Mouse (Mus musculus) frontal cortex, postnatal 10 days (tissue): ENCODE measurements at regions not wholly inside any gene's neighbourhood (a gene's known extent, or its start where the extent isn't known, plus 50 kb on each side); places are given as distances from the start of the nearest gene placed in this dataset.

Source experiments
- DNase-seq, 2 experiments: peaks; one replicate each; pipeline ENCODE4 v3.0.0; 2022; ENCODE audit warnings: low spot score in 2 of 2, mixed read lengths in 1 of 2

DNA sequence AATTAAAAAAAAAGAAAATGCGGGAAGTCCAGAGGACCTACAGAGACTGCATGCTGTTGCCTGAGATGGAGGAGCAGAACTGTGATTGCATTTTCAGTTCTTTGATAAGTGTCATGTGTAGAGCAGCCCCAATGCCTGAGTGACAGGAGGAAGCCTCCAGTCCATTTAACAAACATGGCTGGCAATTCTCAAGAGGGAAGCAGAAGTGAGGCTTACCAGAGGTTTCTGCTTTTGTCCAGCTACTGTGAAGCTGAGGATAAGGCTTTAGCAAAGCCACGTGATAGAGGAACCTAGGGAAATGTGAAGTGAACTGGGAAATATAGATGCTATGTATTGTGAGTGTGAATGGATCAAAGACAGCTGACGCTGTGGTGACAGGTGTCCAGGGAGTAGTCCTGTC, 56.6 kb downstream of the Sucnr1 start:
- no peak for DNase-seq

DNA sequence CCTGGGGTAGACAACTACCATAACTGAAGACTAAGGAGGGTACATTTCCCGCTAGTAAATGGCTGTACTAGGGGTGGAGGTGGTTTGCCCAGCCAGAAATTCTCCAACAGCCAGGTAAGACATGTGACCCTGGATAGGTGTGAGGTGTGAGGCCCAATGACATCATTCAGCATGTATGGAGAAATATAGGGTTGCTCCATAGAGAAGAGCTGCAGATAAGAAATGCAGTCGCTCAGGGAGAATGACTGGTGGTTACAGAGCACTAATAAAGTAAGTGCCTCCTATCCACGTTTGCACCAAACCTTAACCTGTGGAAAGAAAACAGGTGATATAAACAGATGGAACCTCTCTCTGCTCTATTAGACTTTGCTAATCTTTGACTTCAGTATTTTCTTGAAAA, 78.2 kb downstream of the Sucnr1 start:
- no peak for DNase-seq

- DNase-seq: no peak
Measured at GRCm38 (mm10) chr3:60167633-60168032, 86.0 kb downstream of the Sucnr1 start.

- DNase-seq: no peak
Measured at GRCm38 (mm10) chr3:60168135-60168926, 86.7 kb downstream of the Sucnr1 start.

DNA sequence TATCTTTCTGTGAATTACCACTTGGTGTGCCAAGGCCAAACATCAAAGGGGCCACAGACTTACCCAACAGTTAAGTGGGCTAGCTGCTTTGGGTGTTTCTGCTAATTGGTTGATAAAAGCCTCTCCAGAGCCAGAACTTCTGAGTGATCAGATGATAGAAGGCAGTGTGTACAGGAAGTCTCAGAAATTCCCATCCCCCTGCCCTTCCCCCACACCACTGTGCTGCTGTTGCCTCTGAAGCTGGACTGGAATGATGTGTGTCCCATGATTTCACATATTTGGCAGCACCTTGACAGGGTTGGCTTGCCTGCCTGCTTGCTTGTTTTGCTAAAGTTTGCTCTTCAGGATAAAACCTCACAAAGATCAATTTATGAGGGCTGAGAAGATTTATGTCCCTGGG, 87.9 kb downstream of the Sucnr1 start:
- DNase-seq: no peak

- no peak for DNase-seq
Measured at GRCm38 (mm10) chr3:60184481-60184880, 102.8 kb downstream of the Sucnr1 start.

DNA sequence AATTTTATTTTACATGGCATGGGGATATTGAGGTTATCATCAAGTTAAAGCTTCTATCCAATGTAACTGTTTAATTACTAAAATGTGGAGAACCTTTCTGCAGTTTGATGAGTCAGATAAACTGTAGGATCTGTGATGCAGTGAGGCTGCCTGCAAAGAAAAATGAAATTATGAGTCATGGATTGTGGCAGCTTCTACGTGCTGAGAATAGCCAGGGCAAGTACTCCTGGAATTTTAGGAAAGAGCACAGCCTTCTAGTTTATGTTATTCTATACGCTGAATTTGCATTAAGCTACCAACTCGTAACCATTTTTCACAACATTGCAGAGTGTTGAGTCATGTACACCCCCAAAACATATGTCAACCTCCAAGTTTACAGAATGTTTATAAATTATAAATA, 114.4 kb downstream of the Sucnr1 start:
- no peak for DNase-seq

GRCm38 (mm10) chr3:60207936-60208335, 126.3 kb downstream of the Sucnr1 start:
- no peak for DNase-seq

DNA sequence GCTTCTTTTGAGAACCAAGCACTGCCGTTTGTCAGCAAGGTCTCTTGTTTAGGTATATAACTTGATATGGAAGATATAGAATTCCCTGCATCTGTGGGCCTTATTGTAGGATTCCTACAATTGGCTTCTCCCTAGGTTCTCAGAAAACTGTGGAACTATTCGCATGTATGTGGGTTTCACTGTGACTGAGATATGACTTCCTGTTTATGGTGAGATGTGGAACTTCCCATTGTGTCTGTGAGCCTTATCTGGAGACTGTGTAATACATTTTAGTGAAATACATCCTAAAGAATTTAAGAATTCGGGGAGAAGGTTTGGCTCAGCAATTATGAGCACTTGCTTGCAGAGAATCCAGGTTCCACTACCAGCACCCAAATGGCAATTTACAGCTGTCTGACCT, 137.3 kb downstream of the Sucnr1 start:
- no peak for DNase-seq

- no peak for DNase-seq
Measured at GRCm38 (mm10) chr3:60240664-60241063, 159.0 kb downstream of the Sucnr1 start.

- DNase-seq: no peak
Measured at GRCm38 (mm10) chr3:60266666-60267415, 185.2 kb downstream of the Sucnr1 start.

- DNase-seq: no peak
Measured at GRCm38 (mm10) chr3:60267416-60268174, 185.9 kb downstream of the Sucnr1 start.

DNA sequence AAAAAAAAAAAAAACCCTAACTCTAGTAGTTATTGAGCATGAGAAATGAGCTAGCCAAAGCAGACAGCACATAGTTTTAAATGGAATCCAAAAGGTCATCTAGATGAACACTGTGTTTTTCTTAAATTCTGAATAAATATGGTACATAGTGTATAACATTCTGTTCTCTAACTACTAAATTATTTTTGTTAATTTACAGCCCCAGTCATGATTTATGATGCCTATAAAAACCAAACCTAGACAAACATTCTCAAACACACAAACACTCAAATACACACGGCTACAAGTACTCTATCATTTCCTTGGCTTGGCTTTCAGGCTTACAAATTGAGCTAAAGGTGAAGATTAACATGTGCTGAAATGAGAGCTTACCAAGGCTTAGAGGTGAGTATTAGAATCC, 188.8 kb downstream of the Sucnr1 start:
- no peak for DNase-seq

GRCm38 (mm10) chr3:60273744-60274143, 192.1 kb downstream of the Sucnr1 start:
- no peak for DNase-seq

DNA sequence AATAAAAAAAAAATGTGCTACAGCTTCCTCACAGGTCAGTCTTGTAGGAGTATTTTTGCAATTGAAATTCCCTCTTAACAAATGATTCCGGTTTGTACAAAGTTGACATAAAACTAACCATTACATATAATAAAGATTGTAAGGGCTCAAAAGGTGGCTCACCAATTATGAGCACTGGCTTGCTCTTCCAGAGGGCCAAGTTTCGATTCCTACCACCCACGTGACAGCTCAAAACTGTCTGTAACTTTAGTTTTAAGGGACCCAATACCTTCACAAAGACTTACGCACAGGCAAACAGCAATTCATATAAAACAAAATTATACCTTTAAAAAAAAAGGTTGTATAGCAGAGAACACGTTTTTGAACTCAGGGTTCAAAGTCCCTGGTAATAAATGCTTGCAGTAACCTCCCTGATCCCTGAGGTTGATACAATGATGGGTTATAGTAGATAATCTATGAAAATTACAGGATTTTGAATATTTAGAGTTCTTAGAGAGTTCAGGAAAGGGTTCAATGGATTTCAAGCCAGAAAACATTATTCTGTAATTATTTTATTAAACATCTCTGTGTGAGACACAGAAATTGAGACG, 193.7 kb downstream of the Sucnr1 start:
- no peak for DNase-seq

GRCm38 (mm10) chr3:60277791-60278190, 194.8 kb upstream of the Mbnl1 start:
- no peak for DNase-seq

DNA sequence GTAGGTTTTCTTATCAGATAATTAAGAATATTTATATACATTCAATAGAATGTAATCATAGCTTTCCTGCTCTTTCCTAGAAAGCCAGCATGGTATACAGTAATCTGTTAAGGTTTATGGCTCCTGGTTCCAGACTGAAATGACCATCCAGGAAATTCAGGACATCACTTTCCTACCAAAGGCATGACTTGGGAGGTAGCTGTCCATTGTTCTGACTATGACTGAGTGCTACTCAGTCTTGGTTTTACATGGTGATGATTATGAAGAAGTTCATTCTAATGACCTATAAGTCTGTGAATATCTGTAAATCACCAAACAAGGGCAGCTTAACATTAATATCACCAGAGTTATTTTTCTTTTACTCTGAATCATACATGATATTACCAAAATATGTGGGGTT, 191.4 kb upstream of the Mbnl1 start:
- DNase-seq: no peak

- DNase-seq: no peak
Measured at GRCm38 (mm10) chr3:60281959-60282495, 190.6 kb upstream of the Mbnl1 start.

DNA sequence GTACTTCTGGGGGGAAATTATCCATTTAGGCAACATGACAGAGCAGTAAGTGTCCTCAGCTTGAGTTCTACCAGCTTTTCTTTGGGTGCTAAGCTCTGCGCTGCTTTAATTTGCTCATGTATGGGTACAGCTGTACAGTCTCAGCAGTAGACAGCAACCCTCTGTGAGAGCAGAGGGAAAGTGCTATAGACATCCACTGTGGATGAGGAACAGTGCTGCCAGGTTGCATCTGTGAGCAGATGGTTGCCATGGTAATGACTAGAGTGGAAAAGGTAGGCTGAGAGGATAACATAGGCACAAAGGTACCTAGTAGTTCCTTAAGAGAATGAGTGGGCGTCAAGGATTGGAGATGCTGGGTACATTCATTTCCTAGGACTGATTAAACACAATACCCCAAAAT, 180.5 kb upstream of the Mbnl1 start:
- DNase-seq: peak in 1 of 2 experiments; percentile 5

DNA sequence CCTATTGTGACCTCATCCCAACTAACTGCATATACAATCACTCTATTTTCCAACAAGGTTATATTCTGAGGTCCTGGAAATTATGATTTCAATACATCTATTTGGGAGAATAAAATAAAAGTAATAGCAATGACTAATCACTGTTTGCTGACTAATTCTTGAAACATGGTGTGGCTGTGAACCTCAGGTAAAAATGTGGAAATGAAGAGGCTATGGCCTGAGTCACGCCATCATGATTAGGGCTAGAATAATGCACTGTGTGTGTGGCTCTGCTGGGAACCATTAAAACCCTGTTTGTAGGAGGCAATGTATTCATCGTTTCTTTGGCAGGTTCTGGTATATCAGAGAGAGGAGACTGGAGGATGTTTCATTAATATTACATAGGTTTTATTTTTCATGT, 179.7 kb upstream of the Mbnl1 start:
- DNase-seq: no peak

- DNase-seq: no peak
Measured at GRCm38 (mm10) chr3:60305399-60305798, 167.2 kb upstream of the Mbnl1 start.

DNA sequence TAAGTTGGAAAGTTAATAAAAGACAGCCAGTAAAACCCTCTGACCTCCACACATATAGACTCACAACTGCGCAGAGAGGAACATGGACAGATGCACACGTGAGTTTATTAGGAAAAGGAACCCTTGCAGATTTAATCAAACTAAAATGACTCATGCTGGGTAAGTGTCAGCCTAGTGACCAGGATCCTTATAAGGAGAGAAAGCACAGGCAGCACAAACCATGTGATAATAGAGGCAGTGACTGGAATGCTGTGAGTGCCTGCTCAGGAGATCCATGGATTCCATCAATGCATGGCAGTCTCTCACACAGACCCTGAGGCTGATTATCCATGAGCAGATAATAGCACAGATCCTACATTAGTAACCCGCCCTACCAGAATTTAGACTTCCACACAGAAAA, 162.2 kb upstream of the Mbnl1 start:
- DNase-seq: no peak
